Mouse (Mus musculus): ENCODE measurements around the gene Abcc3. TPM values are rescaled to one million over a fixed set of nuclear protein-coding genes. Genes with fewer than 3 reads are reported as not detected.
"Not testable (repeated sequence)": the region's sequence is repeated elsewhere in the genome, so short reads cannot be mapped to it uniquely, and the experiment has no call there.

Gene Abcc3
- total RNA-seq, 2 experiments from 2014 or later: 6.7 TPM; not detected in 1

GRCm38 (mm10) chr11:94404178-94404577 lies 11.4 kb upstream of the Abcc3 start:
- ATAC-seq (replicated peaks; ENCODE audit: low FRiP score, poor library complexity, severe bottlenecking): no peak

- no peak for ATAC-seq (replicated peaks; ENCODE audit: low FRiP score, poor library complexity, severe bottlenecking)
Measured at GRCm38 (mm10) chr11:94403757-94404156, 11.0 kb upstream of the Abcc3 start.

GRCm38 (mm10) chr11:94402731-94403130 lies 9.9 kb upstream of the Abcc3 start:
- no peak for ATAC-seq (replicated peaks; ENCODE audit: low FRiP score, poor library complexity, severe bottlenecking)

- not testable (repeated sequence) for ATAC-seq (replicated peaks; ENCODE audit: low FRiP score, poor library complexity, severe bottlenecking)
Measured at GRCm38 (mm10) chr11:94402029-94402428, 9.2 kb upstream of the Abcc3 start.

DNA sequence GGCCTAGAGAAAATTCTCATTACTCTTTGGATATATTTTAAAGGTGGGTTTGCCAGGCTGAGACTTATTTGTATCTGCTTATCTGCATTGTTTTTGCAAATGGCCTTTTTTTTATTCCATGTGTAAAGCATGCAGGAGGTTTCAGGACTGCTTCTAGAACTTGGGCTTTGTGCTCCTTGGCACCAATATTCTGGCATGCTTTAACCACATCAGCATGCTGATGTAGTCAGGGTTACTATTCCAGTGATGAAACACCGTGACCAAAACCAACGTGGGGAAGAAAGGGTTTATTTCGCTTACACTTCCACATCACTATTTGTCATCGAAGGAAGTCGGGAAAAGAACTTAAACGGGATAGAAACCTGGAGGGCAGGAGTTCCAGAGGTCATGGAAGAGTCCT lies 8.2 kb upstream of the Abcc3 start:
- no peak for ATAC-seq (replicated peaks; ENCODE audit: low FRiP score, poor library complexity, severe bottlenecking)

DNA sequence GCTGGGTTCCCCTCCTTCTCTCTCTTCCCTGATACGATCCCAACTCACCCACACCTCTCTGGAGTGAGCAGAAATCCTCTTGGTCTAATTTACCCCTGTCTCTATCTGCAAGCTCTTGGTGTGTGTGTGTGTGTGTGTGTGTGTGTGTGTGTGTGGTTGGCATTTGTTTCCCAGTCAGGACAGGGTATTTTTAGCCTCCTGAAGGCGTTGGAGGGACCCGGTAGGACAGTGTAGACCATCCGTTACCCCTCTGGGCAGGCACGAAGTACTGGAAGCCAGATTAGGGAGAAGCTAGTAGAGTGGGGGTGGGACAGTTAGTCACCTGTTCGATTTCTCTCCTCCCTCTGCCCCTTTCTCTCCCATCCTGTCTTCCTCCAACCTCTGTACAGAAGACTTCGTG lies 1.3 kb upstream of the Abcc3 start:
- no peak for ATAC-seq (replicated peaks; ENCODE audit: low FRiP score, poor library complexity, severe bottlenecking)

- not testable (repeated sequence) for ATAC-seq (replicated peaks; ENCODE audit: low FRiP score, poor library complexity, severe bottlenecking)
Measured at GRCm38 (mm10) chr11:94393490-94393889, 693 bp upstream of the Abcc3 start.

DNA sequence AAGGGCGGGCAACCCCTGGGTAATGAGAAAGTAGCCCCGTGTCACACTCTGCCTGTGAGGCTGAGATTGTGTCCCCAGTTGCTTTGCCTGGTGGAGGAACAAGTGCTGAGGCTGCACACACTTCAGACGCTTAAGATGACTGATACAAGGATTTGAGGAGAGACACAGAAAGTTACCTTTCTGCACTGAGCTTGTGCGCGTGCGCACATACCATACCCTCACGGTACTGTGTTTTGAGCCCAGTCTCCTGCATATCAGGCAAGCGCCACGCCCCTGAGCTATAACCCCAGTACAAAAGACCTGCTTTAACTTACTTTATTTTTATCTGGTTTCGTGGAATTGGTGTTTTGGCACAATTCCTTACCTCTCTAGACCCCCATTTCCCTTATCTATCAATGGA lies 1.1 kb downstream of the Abcc3 start:
- ATAC-seq (replicated peaks; ENCODE audit: low FRiP score, poor library complexity, severe bottlenecking): no peak

GRCm38 (mm10) chr11:94390825-94391224 lies 2.0 kb downstream of the Abcc3 start:
- ATAC-seq (replicated peaks; ENCODE audit: low FRiP score, poor library complexity, severe bottlenecking): no peak

- ATAC-seq (replicated peaks; ENCODE audit: low FRiP score, poor library complexity, severe bottlenecking): no peak
Measured at GRCm38 (mm10) chr11:94389724-94390396, 2.9 kb downstream of the Abcc3 start.

- ATAC-seq (replicated peaks; ENCODE audit: low FRiP score, poor library complexity, severe bottlenecking): no peak
Measured at GRCm38 (mm10) chr11:94389021-94389420, 3.8 kb downstream of the Abcc3 start.

DNA sequence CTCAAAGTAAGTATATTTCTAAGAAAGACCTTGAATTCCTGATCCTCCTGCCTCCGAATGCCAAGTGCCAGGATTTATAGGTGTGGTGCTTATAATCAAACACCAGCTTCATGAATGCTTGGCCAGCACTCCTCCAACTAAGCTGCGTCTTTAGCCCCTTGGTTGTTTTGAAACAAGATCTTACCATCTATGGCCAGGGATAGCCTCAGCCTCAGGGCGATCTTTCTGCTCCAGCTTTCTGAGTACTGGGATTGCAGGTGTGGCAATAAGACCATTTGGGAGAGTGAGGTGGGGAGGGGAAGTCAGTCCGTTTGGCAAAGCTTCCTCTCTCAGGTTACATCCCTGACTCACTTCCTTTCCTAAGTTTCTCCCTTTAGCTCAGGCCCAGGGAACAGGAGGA lies 5.0 kb downstream of the Abcc3 start:
- no peak for ATAC-seq (replicated peaks; ENCODE audit: low FRiP score, poor library complexity, severe bottlenecking)

GRCm38 (mm10) chr11:94385977-94386771 lies 6.6 kb downstream of the Abcc3 start:
- ATAC-seq (replicated peaks; ENCODE audit: low FRiP score, poor library complexity, severe bottlenecking): no peak

GRCm38 (mm10) chr11:94379736-94380135 lies 13.1 kb downstream of the Abcc3 start:
- ATAC-seq (replicated peaks; ENCODE audit: low FRiP score, poor library complexity, severe bottlenecking): no peak

DNA sequence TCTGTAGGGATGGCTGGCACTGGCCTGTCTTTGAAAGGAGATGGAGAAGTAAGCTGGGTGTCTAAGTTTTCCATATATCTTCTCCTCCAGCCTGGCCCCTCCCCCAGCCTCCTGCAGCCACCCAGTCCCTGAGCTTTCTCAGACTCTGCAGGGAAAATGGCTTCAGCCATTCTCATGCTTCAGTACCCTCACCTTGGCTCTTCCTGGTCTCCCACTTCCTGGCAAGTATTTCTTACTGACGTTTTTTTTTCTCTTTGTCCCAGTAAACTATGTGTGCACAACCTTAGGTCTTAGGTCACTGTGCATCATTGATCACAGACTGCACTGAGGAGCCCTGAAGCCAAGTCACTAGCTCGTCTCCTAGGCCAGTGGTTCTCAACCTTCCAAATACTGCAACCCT lies 13.7 kb downstream of the Abcc3 start:
- no peak for ATAC-seq (replicated peaks; ENCODE audit: low FRiP score, poor library complexity, severe bottlenecking)

DNA sequence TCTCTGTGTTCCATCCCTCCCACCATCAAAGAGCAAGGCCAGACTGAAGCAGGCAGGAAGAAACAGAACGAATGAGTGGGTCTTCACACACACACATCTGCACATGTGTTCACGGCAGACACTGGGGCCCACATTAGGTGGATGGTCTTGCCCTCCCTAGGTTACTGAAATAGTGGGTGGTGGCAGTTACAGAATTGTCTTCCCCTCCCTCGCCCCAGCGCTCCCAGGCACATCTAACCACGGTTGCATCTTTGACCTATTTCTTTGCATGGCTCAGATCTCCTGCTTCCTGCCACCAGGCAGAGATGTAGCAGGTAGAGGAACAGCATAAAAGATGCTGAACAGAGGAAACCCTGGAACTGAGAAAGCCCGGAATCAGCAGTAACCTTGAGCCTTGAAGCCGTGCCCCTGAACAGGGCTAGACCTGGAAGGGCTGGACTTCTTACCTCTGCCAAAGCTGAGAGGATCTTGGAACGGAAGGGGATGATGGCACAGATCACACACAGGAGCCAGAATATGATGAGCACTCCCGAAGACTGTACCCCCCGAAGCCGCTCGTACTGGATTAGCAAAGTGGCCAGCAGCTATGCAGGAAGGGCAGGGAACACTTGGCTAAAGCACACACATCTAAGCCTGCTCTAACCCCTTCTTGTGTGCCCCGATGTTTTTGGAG lies 18.4 kb downstream of the Abcc3 start:
- ATAC-seq (replicated peaks; ENCODE audit: low FRiP score, poor library complexity, severe bottlenecking): no peak

DNA sequence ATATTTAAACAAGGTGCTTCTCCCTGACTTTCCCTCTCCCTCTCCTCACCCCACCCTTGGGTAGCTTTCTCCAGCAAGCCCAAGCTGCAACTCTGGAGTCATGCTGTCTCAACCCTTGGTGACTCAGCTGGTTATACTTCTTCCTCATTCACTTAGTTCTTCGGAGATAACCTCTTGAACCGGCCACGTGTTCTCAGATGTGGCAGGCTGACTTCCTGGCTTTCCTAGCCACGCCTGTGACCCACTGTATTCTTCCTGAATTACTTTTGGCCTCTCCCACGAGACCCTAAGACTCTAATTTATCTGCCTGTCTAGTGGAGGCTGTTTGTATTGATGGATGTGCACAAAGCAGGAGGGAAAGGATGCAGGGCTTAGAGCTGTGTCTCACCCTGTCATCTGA lies 22.0 kb downstream of the Abcc3 start:
- ATAC-seq (replicated peaks; ENCODE audit: low FRiP score, poor library complexity, severe bottlenecking): no peak

- no peak for ATAC-seq (replicated peaks; ENCODE audit: low FRiP score, poor library complexity, severe bottlenecking)
Measured at GRCm38 (mm10) chr11:94369981-94370380, 22.8 kb downstream of the Abcc3 start.

DNA sequence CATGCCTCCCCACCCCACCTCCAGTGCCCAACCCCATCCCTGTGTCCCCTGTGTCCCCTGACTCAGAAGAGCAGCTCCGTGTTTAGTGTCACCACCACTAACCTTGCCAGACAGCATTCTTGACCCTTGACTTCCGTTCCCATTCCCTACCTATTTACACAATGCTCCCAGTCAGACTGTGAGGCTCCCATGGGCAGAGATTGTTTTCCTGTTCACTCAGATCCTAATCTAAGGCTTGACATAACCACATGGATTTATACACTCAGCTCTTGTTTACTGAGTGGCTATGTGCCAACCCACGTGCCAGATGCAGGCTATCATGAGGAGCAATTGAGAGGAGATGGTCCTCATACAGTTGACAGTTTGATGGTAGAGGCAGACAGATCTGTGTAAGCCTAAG lies 27.5 kb downstream of the Abcc3 start:
- no peak for ATAC-seq (replicated peaks; ENCODE audit: low FRiP score, poor library complexity, severe bottlenecking)

- no peak for ATAC-seq (replicated peaks; ENCODE audit: low FRiP score, poor library complexity, severe bottlenecking)
Measured at GRCm38 (mm10) chr11:94363690-94364089, 29.1 kb downstream of the Abcc3 start.

- ATAC-seq (replicated peaks; ENCODE audit: low FRiP score, poor library complexity, severe bottlenecking): no peak
Measured at GRCm38 (mm10) chr11:94362101-94362500, 30.7 kb downstream of the Abcc3 start.
